Mouse (Mus musculus) limb, embryonic 11.5 days (tissue): ENCODE measurements around the gene Blmh. TPM values are rescaled to one million over a fixed set of nuclear protein-coding genes. Genes with fewer than 3 reads are reported as not detected.

Source experiments
- ATAC-seq: fragments of 200-750 bp; cut with Nextera tagmentation; 2 replicates; pipeline ENCODE4 v1.8.0; 2017; ENCODE audit warnings: low read depth; ENCODE audit not compliant: insufficient number of reproducible peaks, low FRiP score, low TSS enrichment
- DNase-seq: peaks from one replicate; pipeline ENCODE4 v3.0.0-alpha.2; 2015; ENCODE audit warnings: low spot score
- H3K27ac ChIP-seq: fragments of 300-500 bp; sonication (generic); replicated peaks from 2 replicates; pipeline ENCODE4 v1.5.1; 2014; ENCODE audit warnings: low read depth, mild to moderate bottlenecking, low read length
- H3K27me3 ChIP-seq: fragments of 300-500 bp; sonication (generic); 2 replicates; pipeline ENCODE4 v1.6.1; 2014; ENCODE audit warnings: mild to moderate bottlenecking, low read length, mixed read lengths; ENCODE audit not compliant: control insufficient read depth, insufficient read depth
- H3K36me3 ChIP-seq: fragments of 300-500 bp; sonication (generic); 2 replicates; pipeline ENCODE4 v1.6.1; 2014; ENCODE audit warnings: mild to moderate bottlenecking, low read length, moderate library complexity, mixed read lengths; ENCODE audit not compliant: control insufficient read depth, insufficient read depth
- H3K4me1 ChIP-seq: fragments of 300-500 bp; sonication (generic); 2 replicates; pipeline ENCODE4 v1.6.1; 2014; ENCODE audit warnings: low read length, mixed read lengths; ENCODE audit not compliant: control insufficient read depth, insufficient read depth
- H3K4me2 ChIP-seq: fragments of 300-500 bp; sonication (generic); 2 replicates; pipeline ENCODE4 v1.6.1; 2014; ENCODE audit warnings: low read depth, mild to moderate bottlenecking, moderate library complexity; ENCODE audit not compliant: severe bottlenecking
- H3K4me3 ChIP-seq: fragments of 300-500 bp; sonication (generic); 2 replicates; pipeline ENCODE4 v1.5.1; 2014; ENCODE audit warnings: low read depth, low read length
- H3K9ac ChIP-seq: fragments of 300-500 bp; sonication (generic); 2 replicates; pipeline ENCODE4 v1.6.1; 2014; ENCODE audit warnings: mild to moderate bottlenecking, low read length
- H3K9me3 ChIP-seq: fragments of 300-500 bp; sonication (generic); 2 replicates; pipeline ENCODE4 v1.6.1; 2016; ENCODE audit warnings: low read length; ENCODE audit not compliant: control insufficient read depth
- WGBS: fragments of 180-500 bp; shearing (Covaris S2); extraction: QIAGEN DNeasy Blood & Tissue Kit; methylation state at CpG from one replicate; pipeline ENCODE4 v1.1.7; 2014; 5-methylcytosine and 5-hydroxymethylcytosine counted together
- polyA plus RNA-seq: library from polyadenylated mRNA; unstranded; fragments of >200 nt; fragmentation: Nextera tagmentation; extraction: Ambion mirVana; gene quantifications from 2 replicates; pipeline ENCODE4 v1.2.1, GENCODE M21; 2014

Blmh gene
- polyA plus RNA-seq, 1 experiment from 2014 or later = 171 TPM

DNA sequence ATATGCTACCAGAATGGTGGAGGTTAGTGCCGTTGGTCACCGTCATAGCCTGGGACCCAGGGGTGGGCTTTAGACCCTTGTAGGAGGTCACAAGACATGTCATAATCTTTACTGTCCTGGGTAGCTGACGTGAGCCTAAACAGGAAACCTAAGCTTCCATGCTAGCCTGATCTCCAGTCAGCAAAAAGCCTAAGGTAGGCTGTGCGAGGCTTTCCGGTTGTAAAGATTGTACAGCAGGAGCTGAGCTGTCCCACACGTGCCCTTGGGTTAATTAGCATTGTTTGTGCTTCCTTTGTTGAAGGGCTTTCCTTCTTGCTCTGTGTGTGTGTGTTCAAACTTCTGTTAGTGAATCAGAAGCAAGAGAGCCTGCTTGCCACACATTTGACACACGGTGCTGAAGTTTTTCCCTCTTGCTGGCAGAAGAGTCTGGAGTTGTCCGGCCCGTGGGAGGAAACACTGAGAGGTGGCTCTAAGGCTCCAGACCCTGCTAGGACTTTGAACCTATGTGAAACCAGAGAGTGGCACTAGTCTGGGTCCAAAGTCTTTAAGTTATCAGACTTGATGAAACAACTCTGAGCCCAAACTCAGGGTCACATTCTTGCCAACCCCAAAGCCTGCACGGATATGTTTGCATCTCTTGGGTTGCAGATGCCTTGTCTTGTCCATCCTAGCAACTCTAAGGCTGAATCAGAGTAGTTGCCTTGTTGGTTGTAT is 86.3 kb downstream of the Blmh start:
- H3K4me3 ChIP-seq = no peak overlapping the region
- H3K36me3 ChIP-seq = no peaks in the 10 kb centered on the region
- no peak overlapping the region for H3K4me2 ChIP-seq
- WGBS = 75% methylated on average over 10 of the region's 10 CpGs
- H3K9ac ChIP-seq = no peak overlapping the region
- no peak for DNase-seq
- H3K4me1 ChIP-seq = peaks cover 5% of the 10 kb centered on the region; the same call in 1 of the 2 replicates
- H3K27ac ChIP-seq = no peak overlapping the region
- no peak for ATAC-seq
- no peaks in the 10 kb centered on the region for H3K9me3 ChIP-seq
- no peaks in the 10 kb centered on the region for H3K27me3 ChIP-seq

DNA sequence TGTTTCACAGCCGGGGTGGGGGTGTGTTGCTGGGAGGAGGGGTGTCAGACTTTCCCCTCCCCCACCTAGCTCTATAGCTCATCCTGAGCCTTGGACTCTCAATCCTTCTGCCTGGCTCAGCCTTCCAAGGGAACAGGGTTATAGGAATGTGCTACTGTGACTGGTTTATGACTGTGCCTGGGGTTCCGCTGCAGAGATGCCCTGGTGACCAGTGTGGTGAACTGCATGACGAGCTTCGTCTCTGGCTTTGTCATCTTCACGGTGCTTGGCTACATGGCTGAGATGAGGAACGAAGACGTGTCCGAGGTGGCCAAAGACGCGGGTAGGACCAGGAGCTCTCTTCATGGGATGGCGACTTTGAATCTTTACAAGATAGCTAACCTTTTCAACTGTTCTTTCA is 93.4 kb downstream of the Blmh start:
- 83% methylated on average over 11 of the region's 11 CpGs for WGBS
- no peak overlapping the region for H3K9ac ChIP-seq
- no peaks in the 10 kb centered on the region for H3K27me3 ChIP-seq
- no peaks in the 10 kb centered on the region for H3K4me1 ChIP-seq
- no peaks in the 10 kb centered on the region for H3K36me3 ChIP-seq
- no peaks in the 10 kb centered on the region for H3K9me3 ChIP-seq
- H3K4me2 ChIP-seq = no peak overlapping the region
- H3K27ac ChIP-seq = no peak overlapping the region
- H3K4me3 ChIP-seq = no peak overlapping the region
- no peak for DNase-seq
- no peak for ATAC-seq

DNA sequence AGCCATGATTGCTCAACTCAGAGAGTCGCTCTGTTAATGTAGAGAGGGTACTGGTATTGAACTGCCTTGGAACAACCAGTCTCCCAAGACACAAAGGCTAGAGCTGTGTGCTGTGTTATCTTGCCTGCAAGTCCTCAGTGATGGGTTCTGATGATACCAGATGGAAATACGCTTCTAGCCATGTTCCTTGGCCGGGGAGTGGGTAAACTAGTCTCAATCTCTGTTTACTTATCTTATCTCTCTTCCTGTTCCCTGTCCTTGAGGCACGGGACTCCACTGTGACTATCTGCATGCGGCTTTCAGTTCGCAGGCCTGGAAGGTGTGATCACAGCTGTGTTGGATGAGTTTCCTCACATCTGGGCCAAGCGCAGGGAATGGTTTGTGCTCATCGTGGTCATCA is 94.9 kb downstream of the Blmh start:
- Histone ChIP-seq H3K9me3 (no peaks in the 10 kb centered on the region), H3K9ac (no peak overlapping the region), H3K27ac (no peak overlapping the region), H3K4me1 (no peaks in the 10 kb centered on the region), H3K27me3 (no peaks in the 10 kb centered on the region), H3K4me3 (no peak overlapping the region), H3K36me3 (no peaks in the 10 kb centered on the region), H3K4me2 (no peak overlapping the region)
- DNase-seq (no peak), ATAC-seq (no peak)
- WGBS = 80% methylated on average over 8 of the region's 8 CpGs

DNA sequence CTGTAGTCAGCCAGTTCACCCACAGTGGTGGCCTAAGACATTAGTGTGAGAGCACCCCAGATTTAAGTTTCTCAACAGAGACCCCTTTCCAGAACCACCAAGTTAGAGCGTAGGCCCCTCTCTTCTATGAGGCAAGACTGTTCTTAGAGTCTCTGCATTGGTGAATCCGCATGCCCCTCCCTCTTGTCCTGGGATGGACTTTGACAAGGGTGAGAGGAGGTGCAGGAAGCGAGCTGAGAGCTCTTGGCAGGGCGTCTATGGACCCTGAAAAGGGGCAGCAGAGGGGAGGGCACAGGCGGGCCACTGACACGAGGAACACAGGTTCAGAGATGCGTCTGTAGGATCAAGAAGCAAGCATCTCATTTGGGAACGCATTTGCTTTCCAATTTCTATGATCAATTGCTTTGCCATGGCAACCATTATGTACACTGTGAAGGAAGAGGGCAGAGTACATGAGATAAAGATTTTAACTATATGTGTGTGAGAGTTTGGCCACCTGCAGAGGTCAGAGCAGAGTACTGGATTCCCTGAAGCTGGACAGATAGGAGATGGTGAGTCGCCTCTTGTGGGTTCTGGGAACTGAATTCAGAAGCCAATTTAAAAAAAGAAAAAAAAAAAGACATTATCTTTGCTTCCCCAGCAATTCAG is 97.3 kb downstream of the Blmh start:
- H3K9me3 ChIP-seq = no peaks in the 10 kb centered on the region
- DNase-seq (no peak), ATAC-seq (no peak)
- H3K9ac ChIP-seq = no peak overlapping the region
- no peaks in the 10 kb centered on the region for H3K36me3 ChIP-seq
- no peak overlapping the region for H3K4me2 ChIP-seq
- no peaks in the 10 kb centered on the region for H3K27me3 ChIP-seq
- H3K27ac ChIP-seq = no peak overlapping the region
- H3K4me1 ChIP-seq = no peaks in the 10 kb centered on the region
- H3K4me3 ChIP-seq = no peak overlapping the region
- 83% methylated on average over 9 of the region's 9 CpGs for WGBS

DNA sequence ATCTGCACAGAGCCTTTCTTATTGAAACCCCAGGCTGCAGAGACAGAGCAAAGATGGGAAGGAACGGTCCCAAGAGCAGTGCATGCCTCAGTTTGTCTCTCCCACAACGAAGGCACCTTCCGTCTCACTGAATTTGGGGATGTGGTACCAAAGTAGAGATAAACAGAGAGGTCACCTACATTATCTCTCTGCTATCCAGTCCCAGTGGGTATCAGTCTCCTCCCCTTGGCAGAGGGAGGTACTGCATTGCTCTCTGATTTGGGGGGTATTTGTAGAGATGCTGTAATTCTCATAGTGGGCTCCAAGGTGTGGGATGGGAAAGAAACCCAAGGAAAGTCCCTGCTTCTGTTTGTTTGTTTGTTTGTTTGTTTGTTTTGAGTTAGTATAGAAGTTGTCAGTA is 102.0 kb downstream of the Blmh start:
- DNase-seq (no peak), ATAC-seq (no peak)
- no peaks in the 10 kb centered on the region for H3K9me3 ChIP-seq
- H3K36me3 ChIP-seq = no peaks in the 10 kb centered on the region
- H3K27ac ChIP-seq = no peak overlapping the region
- H3K4me2 ChIP-seq = no peak overlapping the region
- 72% methylated on average over 3 of the region's 3 CpGs for WGBS
- H3K9ac ChIP-seq = no peak overlapping the region
- H3K4me1 ChIP-seq = no peaks in the 10 kb centered on the region
- no peak overlapping the region for H3K4me3 ChIP-seq
- H3K27me3 ChIP-seq = no peaks in the 10 kb centered on the region

DNA sequence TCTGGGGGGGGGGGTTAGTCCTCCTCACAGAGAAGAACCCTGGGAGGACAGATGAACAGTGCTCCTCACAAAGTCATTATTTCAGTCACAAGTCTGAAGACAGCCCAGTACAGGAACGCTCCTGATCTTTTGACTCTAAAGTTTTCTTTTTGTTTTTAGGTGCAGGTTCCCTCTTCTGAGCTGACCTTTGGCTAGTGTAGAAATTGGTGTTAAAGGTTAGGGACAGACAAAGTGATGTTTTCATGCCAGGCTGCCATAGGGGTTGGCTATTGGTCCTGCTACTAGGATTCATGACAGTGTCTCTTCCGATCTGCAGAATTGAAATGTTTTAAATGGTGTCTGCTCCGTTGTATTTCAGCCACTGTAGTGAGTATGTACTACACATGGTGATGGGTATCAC is 103.5 kb downstream of the Blmh start:
- no peak overlapping the region for H3K4me2 ChIP-seq
- 89% methylated on average over 3 of the region's 3 CpGs for WGBS
- H3K9ac ChIP-seq = no peak overlapping the region
- no peaks in the 10 kb centered on the region for H3K27me3 ChIP-seq
- H3K27ac ChIP-seq = no peak overlapping the region
- no peaks in the 10 kb centered on the region for H3K9me3 ChIP-seq
- ATAC-seq = no peak
- H3K4me3 ChIP-seq = no peak overlapping the region
- no peaks in the 10 kb centered on the region for H3K4me1 ChIP-seq
- no peak for DNase-seq
- no peaks in the 10 kb centered on the region for H3K36me3 ChIP-seq

DNA sequence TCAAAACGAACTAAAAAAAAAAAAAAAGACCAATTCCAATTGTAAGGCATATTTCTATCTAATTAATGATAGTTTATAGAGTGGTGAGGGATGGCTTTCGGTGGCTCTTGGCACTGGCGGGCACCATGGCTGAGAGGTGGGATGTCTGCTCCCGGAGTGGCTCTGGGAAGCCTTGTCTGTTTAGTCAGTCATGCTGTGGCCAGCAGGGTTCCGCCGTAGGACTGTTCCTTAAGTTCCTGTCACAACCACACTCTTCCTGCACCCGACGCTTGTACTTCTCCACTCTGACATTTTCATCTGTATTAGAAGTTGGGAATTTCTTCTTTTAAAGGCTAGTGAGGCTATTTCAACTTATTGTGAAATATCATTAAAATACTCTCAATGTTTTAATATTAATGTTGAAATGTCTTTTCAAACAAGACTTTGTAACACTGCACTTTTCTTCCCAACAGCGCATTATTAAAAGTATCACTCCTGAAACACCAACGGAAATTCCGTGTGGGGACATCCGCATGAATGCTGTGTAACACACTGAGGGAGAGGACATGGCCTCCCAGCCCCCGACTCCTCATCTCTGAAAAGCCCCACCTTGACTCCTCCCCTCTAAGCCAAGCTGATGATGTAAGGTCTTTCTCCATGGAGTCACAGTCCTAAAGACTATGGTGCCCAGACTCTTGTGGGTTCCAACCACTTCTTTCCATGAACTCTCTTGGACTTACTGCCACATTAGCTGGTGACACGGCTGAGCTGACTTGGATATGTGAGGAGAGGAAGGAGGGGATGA is 106.7 kb downstream of the Blmh start:
- H3K9ac ChIP-seq = no peak overlapping the region
- H3K27ac ChIP-seq = no peak overlapping the region
- H3K9me3 ChIP-seq = no peaks in the 10 kb centered on the region
- no peaks in the 10 kb centered on the region for H3K36me3 ChIP-seq
- no peak overlapping the region for H3K4me3 ChIP-seq
- H3K4me1 ChIP-seq = no peaks in the 10 kb centered on the region
- whole genome bisulfite sequencing = 84% methylated on average over 14 of the region's 14 CpGs
- no peaks in the 10 kb centered on the region for H3K27me3 ChIP-seq
- no peak for ATAC-seq
- no peak for DNase-seq
- H3K4me2 ChIP-seq = no peak overlapping the region
